Mouse (Mus musculus): ENCODE results near the gene Fam196a. TPM values are rescaled to one million over a fixed set of nuclear protein-coding genes. Genes with fewer than 3 reads are reported as not detected.

Fam196a gene
- 9.5 and 11.1 TPM in 2 replicates for polyA plus RNA-seq (2014; fragmentation: Nextera tagmentation; extraction: Ambion mirVana)

DNA sequence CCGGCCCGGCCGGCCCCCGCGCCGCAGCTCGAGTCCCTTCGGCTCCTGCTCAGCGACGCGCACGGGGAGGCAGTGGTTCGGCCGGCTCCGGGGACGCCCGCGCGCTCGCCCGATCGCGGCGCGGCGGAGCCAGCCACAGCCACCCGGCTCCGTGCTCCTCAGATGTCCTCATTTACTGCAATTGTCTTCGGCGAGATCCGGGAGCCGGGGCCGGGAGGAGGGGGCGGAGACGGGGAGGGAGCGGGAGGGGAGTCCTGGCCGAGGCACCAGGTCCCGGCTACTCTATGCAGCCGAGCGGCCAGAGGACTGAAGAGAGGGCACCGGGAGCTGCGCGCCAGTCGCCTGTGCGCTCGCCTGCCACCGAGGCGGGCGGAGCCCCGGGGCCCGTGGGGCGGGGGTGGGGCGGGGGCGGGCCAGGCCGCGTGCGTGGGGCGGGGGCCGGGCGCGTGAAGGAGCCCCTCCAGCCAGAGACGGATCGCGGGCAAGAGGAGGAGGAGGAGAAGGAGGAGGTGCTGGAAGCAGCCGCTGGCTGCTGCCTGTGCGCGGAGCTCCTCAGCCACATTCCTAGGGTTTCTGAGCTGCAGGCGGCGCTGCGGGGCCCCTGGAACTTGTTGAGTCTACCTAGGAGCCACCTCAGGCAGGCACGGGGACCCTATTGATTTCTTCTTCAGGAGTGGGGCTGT lies at the start of gene Fam196a:
TSS of gene Fam196a (minus strand) at position 504 of the 683 bp plus-strand sequence.
- 0% methylated on average over 49 of the region's 71 CpGs for WGBS
- DNase-seq (ENCODE audit: low spot score) (peak; percentile 77), ATAC-seq (peak; percentile 87)
- H3K9me3 ChIP-seq (replicated peaks; ENCODE audit: control insufficient read depth, low read length): no peaks in the 10 kb centered on the region
- H3K27me3 ChIP-seq (replicated peaks; ENCODE audit: control insufficient read depth, insufficient read depth, low read length): peaks cover 6% of the 10 kb centered on the region
- peaks cover 10% of the 10 kb centered on the region; the same call in 1 of the 2 replicates for H3K4me1 ChIP-seq (ENCODE audit: control insufficient read depth, insufficient read depth, low read length)
- peak within 1 kb of the TSS; percentile 60; the same call in 1 of the 2 replicates for H3K27ac ChIP-seq (ENCODE audit: low read depth, low read length)
- H3K4me3 ChIP-seq (ENCODE audit: low read depth, low read length): peak within 1 kb of the TSS; percentile 49
- peak within 1 kb of the TSS; percentile 90 for H3K4me2 ChIP-seq (ENCODE audit: low read length)
- peak within 1 kb of the TSS; percentile 72 for H3K9ac ChIP-seq (ENCODE audit: low read length)
- no peaks in the 10 kb centered on the region for H3K36me3 ChIP-seq (ENCODE audit: control insufficient read depth, insufficient read depth, low read length)

DNA sequence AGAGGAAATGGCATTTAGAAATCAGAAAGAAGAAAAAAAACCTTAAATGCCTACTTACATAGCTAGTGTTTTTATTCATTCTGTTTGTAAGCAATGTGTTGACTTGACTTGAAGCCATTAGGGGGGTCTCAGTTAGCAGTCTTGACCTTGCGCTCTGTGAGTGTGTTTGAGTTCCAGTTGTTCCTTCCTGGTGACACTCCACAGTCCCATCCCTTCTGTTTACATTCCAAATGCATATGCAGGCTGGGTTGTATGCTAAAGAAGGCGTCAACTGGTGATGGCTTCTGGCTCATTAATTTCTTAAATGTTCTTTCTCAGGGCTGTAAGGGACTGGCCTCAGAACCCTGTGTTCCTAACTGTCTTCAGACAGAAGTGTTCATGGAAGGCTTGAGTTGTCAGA lies 23.4 kb upstream of the Fam196a start:
- H3K27ac ChIP-seq (ENCODE audit: low read depth, low read length): no peak overlapping the region
- H3K36me3 ChIP-seq (ENCODE audit: control insufficient read depth, insufficient read depth, low read length): no peaks in the 10 kb centered on the region
- WGBS: 83% methylated on average over 2 of the region's 2 CpGs
- no peaks in the 10 kb centered on the region for H3K27me3 ChIP-seq (replicated peaks; ENCODE audit: control insufficient read depth, insufficient read depth, low read length)
- no peak overlapping the region for H3K9ac ChIP-seq (ENCODE audit: low read length)
- no peaks in the 10 kb centered on the region for H3K9me3 ChIP-seq (replicated peaks; ENCODE audit: control insufficient read depth, low read length)
- DNase-seq (ENCODE audit: low spot score): no peak
- no peak overlapping the region for H3K4me2 ChIP-seq (ENCODE audit: low read length)
- no peak for ATAC-seq
- no peaks in the 10 kb centered on the region for H3K4me1 ChIP-seq (ENCODE audit: control insufficient read depth, insufficient read depth, low read length)
- no peak overlapping the region for H3K4me3 ChIP-seq (ENCODE audit: low read depth, low read length)

DNA sequence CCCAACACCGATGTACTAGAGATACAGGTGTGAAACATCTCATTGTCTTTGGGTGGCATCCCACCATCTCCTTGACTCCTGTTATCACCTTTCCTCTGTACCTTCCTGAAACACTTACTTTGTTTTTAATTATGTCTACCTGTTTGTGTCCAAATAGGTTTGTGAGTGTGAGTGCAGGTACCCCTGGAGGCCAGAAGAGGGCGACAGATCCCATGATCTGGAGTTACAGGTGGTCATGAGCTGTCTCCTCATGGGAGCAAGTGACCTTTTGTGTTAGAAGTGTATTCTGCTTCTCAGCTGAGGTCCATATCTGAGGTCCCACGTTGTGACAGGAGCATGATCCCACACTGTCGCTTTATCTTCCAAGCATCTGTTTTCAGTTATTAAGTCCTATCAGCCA lies 22.6 kb upstream of the Fam196a start:
- Histone ChIP-seq H3K9me3 (replicated peaks; ENCODE audit: control insufficient read depth, low read length) (no peaks in the 10 kb centered on the region), H3K4me3 (ENCODE audit: low read depth, low read length) (no peak overlapping the region), H3K27ac (ENCODE audit: low read depth, low read length) (no peak overlapping the region), H3K36me3 (ENCODE audit: control insufficient read depth, insufficient read depth, low read length) (no peaks in the 10 kb centered on the region), H3K9ac (ENCODE audit: low read length) (no peak overlapping the region), H3K4me2 (ENCODE audit: low read length) (no peak overlapping the region), H3K27me3 (replicated peaks; ENCODE audit: control insufficient read depth, insufficient read depth, low read length) (no peaks in the 10 kb centered on the region), H3K4me1 (ENCODE audit: control insufficient read depth, insufficient read depth, low read length) (no peaks in the 10 kb centered on the region)
- ATAC-seq (no peak), DNase-seq (ENCODE audit: low spot score) (no peak)
- 64% methylated on average over 4 of the region's 4 CpGs for WGBS

DNA sequence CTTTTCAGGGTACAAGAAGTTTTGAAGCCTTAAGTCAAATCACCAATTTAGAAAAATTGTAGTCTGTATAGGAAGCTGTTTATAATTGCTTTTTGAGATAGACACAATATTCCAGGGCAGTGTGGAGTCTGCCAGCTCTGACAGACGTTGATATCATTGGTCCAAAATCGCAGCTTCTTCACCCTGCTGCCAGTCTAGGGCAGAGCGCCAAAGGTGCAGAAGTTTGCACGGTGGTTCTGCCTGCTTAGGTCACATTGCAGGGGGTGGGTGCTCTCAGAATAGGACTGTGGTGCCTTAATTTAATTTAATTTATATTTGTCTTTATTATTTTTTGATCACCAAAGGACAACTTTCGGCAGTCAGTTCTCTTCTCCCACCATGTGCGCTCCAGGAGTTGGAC lies 20.9 kb upstream of the Fam196a start:
- WGBS: 83% methylated on average over 6 of the region's 6 CpGs
- Histone ChIP-seq H3K27ac (ENCODE audit: low read depth, low read length) (no peak overlapping the region), H3K36me3 (ENCODE audit: control insufficient read depth, insufficient read depth, low read length) (no peaks in the 10 kb centered on the region), H3K4me2 (ENCODE audit: low read length) (no peak overlapping the region), H3K9me3 (replicated peaks; ENCODE audit: control insufficient read depth, low read length) (no peaks in the 10 kb centered on the region), H3K9ac (ENCODE audit: low read length) (no peak overlapping the region), H3K4me3 (ENCODE audit: low read depth, low read length) (no peak overlapping the region), H3K27me3 (replicated peaks; ENCODE audit: control insufficient read depth, insufficient read depth, low read length) (no peaks in the 10 kb centered on the region), H3K4me1 (ENCODE audit: control insufficient read depth, insufficient read depth, low read length) (no peaks in the 10 kb centered on the region)
- ATAC-seq: no peak
- DNase-seq (ENCODE audit: low spot score): no peak

DNA sequence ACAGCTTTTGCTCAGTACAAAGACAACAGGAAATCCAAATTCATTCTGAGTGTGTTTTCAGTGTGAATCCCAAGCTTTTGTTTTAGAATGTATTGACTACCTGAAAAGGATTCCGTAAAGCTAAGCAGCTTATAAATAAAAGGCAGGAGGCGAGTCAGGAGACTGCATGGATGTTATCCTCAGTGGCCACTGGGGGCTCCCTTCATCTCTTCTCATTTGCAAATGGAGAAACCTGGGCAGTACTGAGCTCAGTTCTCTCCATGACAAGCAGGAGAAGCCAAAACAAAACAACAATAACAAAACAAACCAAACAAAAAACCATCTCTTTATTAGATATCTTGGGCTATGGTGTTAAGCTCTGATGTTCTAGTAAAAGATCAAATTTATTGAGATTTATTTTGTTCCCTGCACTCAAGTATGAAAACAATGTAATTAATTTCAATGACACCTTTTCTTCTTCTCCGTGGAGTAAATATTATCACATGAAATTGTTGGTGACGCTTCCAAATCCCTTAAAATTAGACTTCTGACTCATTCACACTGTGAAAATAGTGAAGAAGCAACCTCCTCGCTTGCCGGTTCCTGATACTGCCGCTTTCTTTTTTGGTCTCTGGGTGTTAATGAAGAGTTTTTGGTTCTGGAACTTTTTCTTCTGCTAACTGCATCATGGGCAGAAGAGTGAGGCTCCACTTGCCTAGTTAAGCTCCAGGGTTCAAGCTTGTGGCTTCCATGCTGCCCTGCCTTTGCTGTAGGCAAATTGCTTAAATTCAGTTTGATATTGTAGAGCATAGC lies 7.9 kb upstream of the Fam196a start:
- no peaks in the 10 kb centered on the region for H3K9me3 ChIP-seq (replicated peaks; ENCODE audit: control insufficient read depth, low read length)
- H3K27ac ChIP-seq (ENCODE audit: low read depth, low read length): no peak overlapping the region
- 71% methylated on average over 7 of the region's 7 CpGs for WGBS
- no peaks in the 10 kb centered on the region for H3K36me3 ChIP-seq (ENCODE audit: control insufficient read depth, insufficient read depth, low read length)
- no peaks in the 10 kb centered on the region for H3K4me1 ChIP-seq (ENCODE audit: control insufficient read depth, insufficient read depth, low read length)
- peak; percentile 25 for DNase-seq (ENCODE audit: low spot score)
- no peak overlapping the region for H3K9ac ChIP-seq (ENCODE audit: low read length)
- H3K4me2 ChIP-seq (ENCODE audit: low read length): no peak overlapping the region
- no peak overlapping the region for H3K4me3 ChIP-seq (ENCODE audit: low read depth, low read length)
- no peak for ATAC-seq
- H3K27me3 ChIP-seq (replicated peaks; ENCODE audit: control insufficient read depth, insufficient read depth, low read length): no peaks in the 10 kb centered on the region

DNA sequence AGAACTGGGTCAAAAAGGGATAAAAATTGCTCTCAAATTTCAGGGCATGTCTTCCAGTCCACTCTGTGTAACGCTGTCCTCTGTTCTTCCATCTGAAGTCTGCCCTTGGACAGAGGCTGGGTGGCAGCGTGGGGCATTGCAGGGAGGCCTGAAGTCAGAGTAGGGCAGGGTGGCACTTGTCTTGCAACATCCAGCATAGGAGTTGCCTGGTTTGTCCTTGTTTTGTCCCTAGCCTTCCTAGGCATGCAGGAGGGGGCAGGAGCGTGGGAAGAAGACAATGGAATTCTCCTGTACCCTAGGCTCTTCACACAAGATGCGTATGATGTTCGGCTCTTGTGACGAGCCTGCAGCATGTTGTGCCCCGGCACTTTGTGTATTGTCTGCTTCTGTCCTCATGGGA lies 5.5 kb upstream of the Fam196a start:
- Histone ChIP-seq H3K4me2 (ENCODE audit: low read length) (no peak overlapping the region), H3K27ac (ENCODE audit: low read depth, low read length) (no peak overlapping the region), H3K36me3 (ENCODE audit: control insufficient read depth, insufficient read depth, low read length) (no peaks in the 10 kb centered on the region), H3K9ac (ENCODE audit: low read length) (no peak overlapping the region), H3K9me3 (replicated peaks; ENCODE audit: control insufficient read depth, low read length) (no peaks in the 10 kb centered on the region), H3K27me3 (replicated peaks; ENCODE audit: control insufficient read depth, insufficient read depth, low read length) (no peaks in the 10 kb centered on the region), H3K4me1 (ENCODE audit: control insufficient read depth, insufficient read depth, low read length) (no peaks in the 10 kb centered on the region), H3K4me3 (ENCODE audit: low read depth, low read length) (no peak overlapping the region)
- no peak for ATAC-seq
- 84% methylated on average over 7 of the region's 7 CpGs for WGBS
- DNase-seq (ENCODE audit: low spot score): no peak

DNA sequence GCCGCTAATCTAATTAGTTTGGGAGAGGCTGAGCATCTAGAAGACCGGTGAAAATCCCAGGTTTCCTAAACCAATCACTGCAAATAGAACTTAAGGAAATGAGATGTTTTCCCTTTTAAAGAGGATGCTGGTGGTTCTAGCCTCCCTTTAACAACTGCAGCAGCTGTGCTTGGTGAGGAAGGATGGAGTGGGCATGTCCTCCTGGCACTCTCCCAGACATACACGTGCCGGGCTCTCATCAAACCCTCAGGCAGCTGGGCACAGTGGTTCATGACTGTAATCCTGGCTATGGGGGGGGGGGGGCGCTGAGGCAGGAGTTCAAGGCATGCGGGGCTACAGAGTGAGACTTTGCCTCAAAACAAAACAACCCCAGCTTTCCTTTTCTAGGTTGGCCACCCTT lies 4.8 kb upstream of the Fam196a start:
- Histone ChIP-seq H3K36me3 (ENCODE audit: control insufficient read depth, insufficient read depth, low read length) (no peaks in the 10 kb centered on the region), H3K4me3 (ENCODE audit: low read depth, low read length) (no peak overlapping the region), H3K27me3 (replicated peaks; ENCODE audit: control insufficient read depth, insufficient read depth, low read length) (no peaks in the 10 kb centered on the region), H3K4me1 (ENCODE audit: control insufficient read depth, insufficient read depth, low read length) (no peaks in the 10 kb centered on the region), H3K9me3 (replicated peaks; ENCODE audit: control insufficient read depth, low read length) (no peaks in the 10 kb centered on the region), H3K4me2 (ENCODE audit: low read length) (no peak overlapping the region), H3K27ac (ENCODE audit: low read depth, low read length) (no peak overlapping the region), H3K9ac (ENCODE audit: low read length) (no peak overlapping the region)
- no peak for ATAC-seq
- no peak for DNase-seq (ENCODE audit: low spot score)
- 66% methylated on average over 6 of the region's 6 CpGs for WGBS

DNA sequence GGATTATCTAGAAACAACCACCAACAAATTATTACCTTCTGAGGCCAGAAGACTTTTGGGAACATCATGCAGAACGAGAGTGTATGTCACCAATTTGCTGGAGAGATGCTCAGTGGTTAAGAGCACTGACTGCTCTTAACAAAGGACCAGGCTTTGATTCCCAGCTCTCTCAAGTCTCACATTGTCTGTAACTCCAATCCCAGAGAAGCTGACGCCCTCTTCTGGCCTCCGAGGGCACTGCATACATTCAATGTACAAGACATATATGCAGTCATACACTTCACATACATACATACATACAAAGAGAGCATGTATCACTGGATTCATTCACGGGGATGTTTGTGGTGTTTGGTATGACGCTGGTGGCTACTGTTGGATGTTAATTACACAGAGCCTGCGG lies 3.7 kb upstream of the Fam196a start:
- DNase-seq (ENCODE audit: low spot score) (no peak), ATAC-seq (no peak)
- Histone ChIP-seq H3K4me1 (ENCODE audit: control insufficient read depth, insufficient read depth, low read length) (peaks cover 5% of the 10 kb centered on the region; the same call in 1 of the 2 replicates), H3K4me2 (ENCODE audit: low read length) (no peak overlapping the region), H3K27me3 (replicated peaks; ENCODE audit: control insufficient read depth, insufficient read depth, low read length) (peaks cover under 1% of the 10 kb centered on the region), H3K4me3 (ENCODE audit: low read depth, low read length) (no peak overlapping the region), H3K36me3 (ENCODE audit: control insufficient read depth, insufficient read depth, low read length) (no peaks in the 10 kb centered on the region), H3K9me3 (replicated peaks; ENCODE audit: control insufficient read depth, low read length) (no peaks in the 10 kb centered on the region), H3K27ac (ENCODE audit: low read depth, low read length) (no peak overlapping the region), H3K9ac (ENCODE audit: low read length) (no peak overlapping the region)
- WGBS: 96% methylated on average over 6 of the region's 6 CpGs

DNA sequence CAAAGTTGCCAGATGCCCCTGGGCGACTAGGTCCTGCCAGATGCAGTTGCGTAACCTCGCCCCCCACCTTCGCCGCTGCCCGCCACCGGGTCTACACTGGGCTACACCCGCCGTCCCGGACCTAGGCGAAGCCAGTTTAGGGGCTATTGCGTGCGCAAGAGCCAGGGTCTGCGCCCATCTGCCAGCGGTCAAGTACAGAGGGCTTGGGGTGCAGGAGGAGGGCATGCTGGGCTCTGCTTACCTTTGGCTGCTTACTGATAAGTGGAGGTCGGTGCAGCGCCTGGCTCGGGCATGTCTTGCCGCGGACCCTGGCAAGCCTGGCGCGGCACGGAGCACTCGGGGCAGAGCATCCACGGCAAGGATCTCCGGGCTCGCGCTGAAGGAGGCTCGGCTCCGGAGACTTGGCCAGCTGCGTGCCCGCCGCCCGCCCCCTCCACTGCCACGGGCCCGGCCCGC lies 731 bp downstream of the Fam196a start:
- H3K4me2 ChIP-seq (ENCODE audit: low read length): peak overlapping the region; percentile 90
- ATAC-seq: peak; percentile 52
- peaks cover 6% of the 10 kb centered on the region for H3K27me3 ChIP-seq (replicated peaks; ENCODE audit: control insufficient read depth, insufficient read depth, low read length)

More for the DNA sequence above, 731 bp downstream of the Fam196a start:
- Histone ChIP-seq H3K9me3 (replicated peaks; ENCODE audit: control insufficient read depth, low read length) (no peaks in the 10 kb centered on the region), H3K4me3 (ENCODE audit: low read depth, low read length) (peak overlapping the region; percentile 49), H3K9ac (ENCODE audit: low read length) (peak overlapping the region; percentile 72), H3K4me1 (ENCODE audit: control insufficient read depth, insufficient read depth, low read length) (peaks cover 10% of the 10 kb centered on the region; the same call in 1 of the 2 replicates), H3K27ac (ENCODE audit: low read depth, low read length) (peak overlapping the region; percentile 60; the same call in 1 of the 2 replicates), H3K36me3 (ENCODE audit: control insufficient read depth, insufficient read depth, low read length) (no peaks in the 10 kb centered on the region)
- under 1% methylated on average over 32 of the region's 37 CpGs for WGBS
- DNase-seq (ENCODE audit: low spot score): no peak

Measured in forebrain, embryonic 14.5 days (tissue).